Mouse (Mus musculus) limb, embryonic 13.5 days (tissue): Measurements from ENCODE around the gene Tbc1d8. TPM values are rescaled to one million over a fixed set of nuclear protein-coding genes. Genes with fewer than 3 reads are reported as not detected.

Source experiments
- ATAC-seq: fragments of 200-750 bp; cut with Nextera tagmentation; 2 replicates; pipeline ENCODE4 v1.8.0; 2017; ENCODE audit warnings: low read depth, moderate number of reproducible peaks, moderate TSS enrichment; ENCODE audit not compliant: low FRiP score
- H3K27ac ChIP-seq: fragments of 300-500 bp; sonication (generic); 2 replicates; pipeline ENCODE4 v1.5.1; 2015; ENCODE audit warnings: inconsistent platforms, mild to moderate bottlenecking, moderate library complexity
- H3K27me3 ChIP-seq: fragments of 300-500 bp; sonication (generic); 2 replicates; pipeline ENCODE4 v1.6.1; 2015; ENCODE audit warnings: mild to moderate bottlenecking, inconsistent platforms
- H3K36me3 ChIP-seq: fragments of 300-500 bp; sonication (generic); 2 replicates; pipeline ENCODE4 v1.6.1; 2015; ENCODE audit warnings: inconsistent platforms, mild to moderate bottlenecking, moderate library complexity
- H3K4me1 ChIP-seq: fragments of 300-500 bp; sonication (generic); 2 replicates; pipeline ENCODE4 v1.6.1; 2015; ENCODE audit warnings: inconsistent platforms
- H3K4me2 ChIP-seq: fragments of 300-500 bp; sonication (generic); replicated peaks from 2 replicates; pipeline ENCODE4 v1.6.1; 2015; ENCODE audit warnings: inconsistent platforms, mild to moderate bottlenecking, moderate library complexity
- H3K4me3 ChIP-seq: fragments of 300-500 bp; sonication (generic); 2 replicates; pipeline ENCODE4 v1.5.1; 2015; ENCODE audit warnings: moderate library complexity, mild to moderate bottlenecking, inconsistent platforms
- H3K9ac ChIP-seq: fragments of 300-500 bp; sonication (generic); 2 replicates; pipeline ENCODE4 v1.6.1; 2015; ENCODE audit warnings: mild to moderate bottlenecking, inconsistent platforms
- H3K9me3 ChIP-seq: fragments of 300-500 bp; sonication (generic); 2 replicates; pipeline ENCODE4 v1.6.1; 2016; ENCODE audit warnings: inconsistent platforms
- WGBS: fragments of 180-500 bp; shearing (Covaris S2); methylation state at CpG from one replicate; pipeline ENCODE4 v1.1.7; 2015; 5-methylcytosine and 5-hydroxymethylcytosine counted together
- polyA plus RNA-seq: library from polyadenylated mRNA; unstranded; fragments of >200 nt; fragmentation: Nextera tagmentation; extraction: Ambion mirVana; gene quantifications from 2 replicates; pipeline ENCODE4 v1.2.1, GENCODE M21; 2015

Tbc1d8 gene
- polyA plus RNA-seq, 1 experiment from 2014 or later, result 10.4 TPM

- ATAC-seq, result no peak
- 81% methylated on average over 9 of the region's 9 CpGs for WGBS
These were observed 4.0 kb downstream of the Tbc1d8 start for GRCm38 (mm10) chr1:39474516-39474915.

GRCm38 (mm10) chr1:39471298-39471902, 7.2 kb downstream of the Tbc1d8 start:
- Histone ChIP-seq H3K27me3 (no peaks in the 10 kb centered on the region), H3K4me1 (no peaks in the 10 kb centered on the region), H3K27ac (no peak overlapping the region), H3K4me2 (no peak overlapping the region), H3K4me3 (no peak overlapping the region), H3K9me3 (no peaks in the 10 kb centered on the region), H3K36me3 (no peaks in the 10 kb centered on the region), H3K9ac (no peak overlapping the region)
- no peak for ATAC-seq
- WGBS, result 75% methylated on average over 9 of the region's 9 CpGs

More at GRCm38 (mm10) chr1:39474516-39474915, 4.0 kb downstream of the Tbc1d8 start:
- H3K4me1 ChIP-seq, result peaks cover 15% of the 10 kb centered on the region
- peaks cover 15% of the 10 kb centered on the region for H3K27me3 ChIP-seq
- no peaks in the 10 kb centered on the region for H3K9me3 ChIP-seq
- no peak overlapping the region for H3K4me3 ChIP-seq
- no peak overlapping the region for H3K4me2 ChIP-seq
- no peak overlapping the region for H3K27ac ChIP-seq
- H3K9ac ChIP-seq, result no peak overlapping the region
- H3K36me3 ChIP-seq, result no peaks in the 10 kb centered on the region

GRCm38 (mm10) chr1:39468982-39469381, 9.6 kb downstream of the Tbc1d8 start:
- no peak overlapping the region for H3K4me3 ChIP-seq
- H3K4me2 ChIP-seq, result no peak overlapping the region
- H3K9ac ChIP-seq, result no peak overlapping the region
- WGBS, result 87% methylated on average over 7 of the region's 7 CpGs
- H3K4me1 ChIP-seq, result peaks cover 9% of the 10 kb centered on the region
- no peaks in the 10 kb centered on the region for H3K9me3 ChIP-seq
- no peak overlapping the region for H3K27ac ChIP-seq
- no peaks in the 10 kb centered on the region for H3K27me3 ChIP-seq
- no peak for ATAC-seq
- no peaks in the 10 kb centered on the region for H3K36me3 ChIP-seq

GRCm38 (mm10) chr1:39466526-39466925, 12.0 kb downstream of the Tbc1d8 start:
- Histone ChIP-seq H3K9me3 (no peaks in the 10 kb centered on the region), H3K4me3 (no peak overlapping the region), H3K9ac (no peak overlapping the region), H3K27me3 (no peaks in the 10 kb centered on the region), H3K4me2 (no peak overlapping the region), H3K4me1 (peaks cover 12% of the 10 kb centered on the region), H3K27ac (no peak overlapping the region), H3K36me3 (no peaks in the 10 kb centered on the region)
- ATAC-seq, result no peak
- WGBS, result 88% methylated on average over 13 of the region's 13 CpGs

GRCm38 (mm10) chr1:39464760-39465159, 13.8 kb downstream of the Tbc1d8 start:
- 76% methylated on average over 3 of the region's 3 CpGs for WGBS
- no peak overlapping the region for H3K4me3 ChIP-seq
- no peak for ATAC-seq
- no peak overlapping the region for H3K27ac ChIP-seq
- no peaks in the 10 kb centered on the region for H3K36me3 ChIP-seq
- H3K9ac ChIP-seq, result no peak overlapping the region
- H3K9me3 ChIP-seq, result no peaks in the 10 kb centered on the region
- H3K4me1 ChIP-seq, result peaks cover 12% of the 10 kb centered on the region
- no peaks in the 10 kb centered on the region for H3K27me3 ChIP-seq
- H3K4me2 ChIP-seq, result no peak overlapping the region

- no peak overlapping the region for H3K4me3 ChIP-seq
- peaks cover 12% of the 10 kb centered on the region for H3K4me1 ChIP-seq
- no peak for ATAC-seq
- H3K36me3 ChIP-seq, result no peaks in the 10 kb centered on the region
- no peaks in the 10 kb centered on the region for H3K9me3 ChIP-seq
- no peak overlapping the region for H3K27ac ChIP-seq
- no peak overlapping the region for H3K9ac ChIP-seq
- H3K4me2 ChIP-seq, result no peak overlapping the region
- 89% methylated on average over 6 of the region's 6 CpGs for WGBS
- H3K27me3 ChIP-seq, result no peaks in the 10 kb centered on the region
These were observed 15.6 kb downstream of the Tbc1d8 start for GRCm38 (mm10) chr1:39462937-39463444.

- WGBS, result 84% methylated on average over 13 of the region's 13 CpGs
- H3K9me3 ChIP-seq, result no peaks in the 10 kb centered on the region
- H3K9ac ChIP-seq, result no peak overlapping the region
- no peaks in the 10 kb centered on the region for H3K36me3 ChIP-seq
- H3K4me3 ChIP-seq, result no peak overlapping the region
- H3K27ac ChIP-seq, result no peak overlapping the region
- H3K4me2 ChIP-seq, result no peak overlapping the region
- H3K27me3 ChIP-seq, result no peaks in the 10 kb centered on the region
- peaks cover 12% of the 10 kb centered on the region for H3K4me1 ChIP-seq
- ATAC-seq, result no peak
These were observed 16.5 kb downstream of the Tbc1d8 start for GRCm38 (mm10) chr1:39462036-39462435.

- no peak overlapping the region for H3K9ac ChIP-seq
- H3K27me3 ChIP-seq, result no peaks in the 10 kb centered on the region
- no peaks in the 10 kb centered on the region for H3K9me3 ChIP-seq
- no peak overlapping the region for H3K27ac ChIP-seq
- no peak overlapping the region for H3K4me2 ChIP-seq
- ATAC-seq, result no peak
- H3K36me3 ChIP-seq, result no peaks in the 10 kb centered on the region
- 71% methylated on average over 5 of the region's 5 CpGs for WGBS
- H3K4me3 ChIP-seq, result no peak overlapping the region
- peaks cover 12% of the 10 kb centered on the region for H3K4me1 ChIP-seq
These were observed 18.1 kb downstream of the Tbc1d8 start for GRCm38 (mm10) chr1:39460495-39460894.

- peak; percentile 38; the same call in 1 of the 2 replicates for ATAC-seq
- 86% methylated on average over 13 of the region's 13 CpGs for WGBS
- Histone ChIP-seq H3K27ac (no peak overlapping the region), H3K9ac (no peak overlapping the region), H3K9me3 (no peaks in the 10 kb centered on the region), H3K27me3 (no peaks in the 10 kb centered on the region), H3K4me2 (no peak overlapping the region), H3K36me3 (no peaks in the 10 kb centered on the region), H3K4me3 (no peak overlapping the region), H3K4me1 (peaks cover 7% of the 10 kb centered on the region; the same call in 1 of the 2 replicates)
These were observed 20.4 kb downstream of the Tbc1d8 start for GRCm38 (mm10) chr1:39457887-39458874.

GRCm38 (mm10) chr1:39456421-39456853, 22.1 kb downstream of the Tbc1d8 start:
- H3K4me3 ChIP-seq, result no peak overlapping the region
- H3K4me1 ChIP-seq, result peaks cover 10% of the 10 kb centered on the region
- WGBS, result 67% methylated on average over 5 of the region's 5 CpGs
- H3K9me3 ChIP-seq, result no peaks in the 10 kb centered on the region
- H3K27ac ChIP-seq, result no peak overlapping the region
- no peaks in the 10 kb centered on the region for H3K27me3 ChIP-seq
- H3K36me3 ChIP-seq, result no peaks in the 10 kb centered on the region
- no peak for ATAC-seq
- no peak overlapping the region for H3K4me2 ChIP-seq
- no peak overlapping the region for H3K9ac ChIP-seq

GRCm38 (mm10) chr1:39455350-39456023, 23.1 kb downstream of the Tbc1d8 start:
- H3K36me3 ChIP-seq, result no peaks in the 10 kb centered on the region
- no peak overlapping the region for H3K4me3 ChIP-seq
- no peak overlapping the region for H3K9ac ChIP-seq
- ATAC-seq, result no peak
- no peaks in the 10 kb centered on the region for H3K27me3 ChIP-seq
- H3K4me2 ChIP-seq, result no peak overlapping the region
- peaks cover 15% of the 10 kb centered on the region for H3K4me1 ChIP-seq
- no peak overlapping the region for H3K27ac ChIP-seq
- WGBS, result 81% methylated on average over 23 of the region's 23 CpGs
- H3K9me3 ChIP-seq, result no peaks in the 10 kb centered on the region

GRCm38 (mm10) chr1:39454783-39455175, 23.8 kb downstream of the Tbc1d8 start:
- no peaks in the 10 kb centered on the region for H3K36me3 ChIP-seq
- H3K9ac ChIP-seq, result no peak overlapping the region
- no peak overlapping the region for H3K4me2 ChIP-seq
- H3K27ac ChIP-seq, result no peak overlapping the region
- no peak for ATAC-seq
- 68% methylated on average over 4 of the region's 4 CpGs for WGBS
- no peaks in the 10 kb centered on the region for H3K9me3 ChIP-seq
- no peaks in the 10 kb centered on the region for H3K27me3 ChIP-seq
- H3K4me3 ChIP-seq, result no peak overlapping the region
- H3K4me1 ChIP-seq, result peaks cover 22% of the 10 kb centered on the region
